Mouse (Mus musculus) frontal cortex, postnatal 10 days (tissue): Measurements from ENCODE around the gene Vmn2r7.
A peak's percentile ranks its signal among the peaks of the same experiment; 100 is the strongest.
"Not testable (repeated sequence)": the region's sequence is repeated elsewhere in the genome, so short reads cannot be mapped to it uniquely, and the experiment has no call there.

ENCODE experiments used
- DNase-seq, 2 experiments: peaks; one replicate each; pipeline ENCODE4 v3.0.0; 2022; ENCODE audit warnings: low spot score in 2 of 2, mixed read lengths in 1 of 2

The Vmn2r7 gene

GRCm38 (mm10) chr3:64844665-64845064, at the start of gene Vmn2r7:
Vmn2r7 (minus strand) TSS chr3:64844765.
- DNase-seq: not testable (repeated sequence)

- DNase-seq: no peak
Measured at GRCm38 (mm10) chr3:64889725-64890124, 45.2 kb upstream of the Vmn2r7 start.

- no peak for DNase-seq
Measured at GRCm38 (mm10) chr3:64878199-64878977, 33.8 kb upstream of the Vmn2r7 start.

- DNase-seq: no peak
Measured at GRCm38 (mm10) chr3:64876669-64877068, 32.1 kb upstream of the Vmn2r7 start.

- no peak for DNase-seq
Measured at GRCm38 (mm10) chr3:64842881-64843280, 1.7 kb downstream of the Vmn2r7 start.

GRCm38 (mm10) chr3:64842299-64842698, 2.3 kb downstream of the Vmn2r7 start:
- peak; percentile 15 to 25 for DNase-seq

- no peak for DNase-seq
Measured at GRCm38 (mm10) chr3:64831134-64831533, 13.4 kb downstream of the Vmn2r7 start.

GRCm38 (mm10) chr3:64791245-64791591, 53.3 kb downstream of the Vmn2r7 start:
- no peak for DNase-seq

- DNase-seq: peak; percentile 8 to 55
Measured at GRCm38 (mm10) chr3:64790509-64791244, 53.9 kb downstream of the Vmn2r7 start.

- no peak for DNase-seq
Measured at GRCm38 (mm10) chr3:64782901-64783300, 61.7 kb downstream of the Vmn2r7 start.

GRCm38 (mm10) chr3:64772132-64772531, 72.4 kb downstream of the Vmn2r7 start:
- no peak for DNase-seq

- peak in 1 of 2 experiments; percentile 7 for DNase-seq
Measured at GRCm38 (mm10) chr3:64756145-64756544, 88.4 kb downstream of the Vmn2r7 start.

GRCm38 (mm10) chr3:64727187-64727970, 117.2 kb downstream of the Vmn2r7 start:
- not testable (repeated sequence) for DNase-seq

- DNase-seq: not testable (repeated sequence)
Measured at GRCm38 (mm10) chr3:64725736-64726135, 118.8 kb downstream of the Vmn2r7 start.

GRCm38 (mm10) chr3:64676069-64676468, 168.5 kb downstream of the Vmn2r7 start:
- not testable (repeated sequence) for DNase-seq
